Mouse (Mus musculus) gonadal fat pad, adult 2 months (tissue): Measurements from ENCODE around the gene Fate1. TPM values are rescaled to one million over a fixed set of nuclear protein-coding genes. Genes with fewer than 3 reads are reported as not detected.

Experiments
- polyA plus RNA-seq: library from polyadenylated mRNA; depleted of rRNA; stranded (reverse); fragments of >200 nt; gene quantifications from 2 replicates; pipeline ENCODE4 v1.2.3, GENCODE M21; 2012; rRNA removed

Gene Fate1
- polyA plus RNA-seq, 1 experiment: 3.8 TPM

Other genes starting within 250 kb of the Fate1 start
- gene Vma21, start 157.1 kb upstream of the Fate1 start, polyA plus RNA-seq: 5.1 and 6.6 TPM in 2 replicates
- 0.20 and 0.25 TPM in 2 replicates for gene Gm1141, start 52.0 kb upstream of the Fate1 start, polyA plus RNA-seq
- 98.5 and 175 TPM in 2 replicates for gene Prrg3, start 10.4 kb upstream of the Fate1 start, polyA plus RNA-seq
- gene Cnga2, start 18.9 kb downstream of the Fate1 start, polyA plus RNA-seq: 4.3 and 5.7 TPM in 2 replicates
- gene Magea4, start 249.0 kb downstream of the Fate1 start, polyA plus RNA-seq: not detected in 2 replicates